Mouse (Mus musculus) heart, embryonic 16.5 days (tissue): ENCODE measurements around the gene Derl3. TPM values are rescaled to one million over a fixed set of nuclear protein-coding genes. Genes with fewer than 3 reads are reported as not detected.

Source experiments
- ATAC-seq: fragments of 200-750 bp; cut with Nextera tagmentation; replicated peaks from 2 replicates; pipeline ENCODE4 v1.8.0; 2017; ENCODE audit warnings: moderate number of reproducible peaks; ENCODE audit not compliant: insufficient read depth, low FRiP score; ENCODE audit errors: extremely low read depth
- H3K27ac ChIP-seq: fragments of 300-500 bp; sonication (generic); 2 replicates; pipeline ENCODE4 v1.5.1; 2014; ENCODE audit warnings: mild to moderate bottlenecking, low read length, control low read depth, moderate library complexity
- H3K27me3 ChIP-seq: fragments of 300-500 bp; sonication (generic); 2 replicates; pipeline ENCODE4 v1.6.1; 2014; ENCODE audit warnings: low read length, mixed read lengths; ENCODE audit not compliant: control insufficient read depth, insufficient read depth
- H3K36me3 ChIP-seq: fragments of 300-500 bp; sonication (generic); 2 replicates; pipeline ENCODE4 v1.6.1; 2014; ENCODE audit not compliant: control insufficient read depth, insufficient read depth
- H3K4me1 ChIP-seq: fragments of 300-500 bp; sonication (generic); 2 replicates; pipeline ENCODE4 v1.6.1; 2014; ENCODE audit warnings: low read length, mixed read lengths; ENCODE audit not compliant: control insufficient read depth, insufficient read depth
- H3K4me2 ChIP-seq: fragments of 300-500 bp; sonication (generic); 2 replicates; pipeline ENCODE4 v1.6.1; 2014; ENCODE audit warnings: low read depth, mild to moderate bottlenecking, control low read depth, low read length
- H3K4me3 ChIP-seq: fragments of 300-500 bp; sonication (generic); 2 replicates; pipeline ENCODE4 v1.5.1; 2014; ENCODE audit warnings: mild to moderate bottlenecking, control low read depth, low read length
- H3K9ac ChIP-seq: fragments of 300-500 bp; sonication (generic); 2 replicates; pipeline ENCODE4 v1.6.1; 2014; ENCODE audit warnings: low read length, control low read depth
- H3K9me3 ChIP-seq: fragments of 300-500 bp; sonication (generic); replicated peaks from 2 replicates; pipeline ENCODE4 v1.6.1; 2016; ENCODE audit warnings: low read length; ENCODE audit not compliant: control insufficient read depth
- WGBS: fragments of 180-500 bp; shearing (Covaris S2); extraction: QIAGEN DNeasy Blood & Tissue Kit; methylation state at CpG from one replicate; pipeline ENCODE4 v1.1.7; 2014; 5-methylcytosine and 5-hydroxymethylcytosine counted together
- polyA plus RNA-seq: library from polyadenylated mRNA; unstranded; fragments of >200 nt; fragmentation: Nextera tagmentation; extraction: Ambion mirVana; gene quantifications from 2 replicates; pipeline ENCODE4 v1.2.1, GENCODE M21; 2015

Derl3 gene
- polyA plus RNA-seq, 1 experiment from 2014 or later: 1.2 TPM

DNA sequence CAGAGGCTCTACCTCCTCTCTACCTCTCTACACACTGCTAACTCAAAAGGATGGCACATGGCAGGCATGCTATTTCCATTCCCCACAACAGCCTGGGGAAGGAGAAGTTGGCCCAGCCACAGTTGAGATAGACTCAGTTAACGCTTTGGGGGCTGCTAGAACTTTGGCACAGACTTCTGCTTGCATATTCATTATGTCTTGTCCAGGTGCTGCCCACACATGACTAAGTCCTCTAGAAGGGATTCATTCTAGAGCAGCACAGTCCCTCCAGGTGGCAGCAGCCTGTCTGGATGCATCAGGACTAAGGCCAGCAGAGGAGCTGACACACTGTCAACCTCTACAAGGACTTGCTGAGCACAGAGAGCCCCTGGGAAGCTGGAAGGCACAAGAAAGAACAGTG lies 3.0 kb downstream of the Derl3 start:
- H3K4me3 ChIP-seq: no peak overlapping the region
- H3K27ac ChIP-seq: no peak overlapping the region
- peaks cover 24% of the 10 kb centered on the region for H3K36me3 ChIP-seq
- H3K4me1 ChIP-seq: peaks cover 27% of the 10 kb centered on the region
- 91% methylated on average over 1 of the region's 1 CpGs for WGBS
- ATAC-seq: no peak
- H3K9me3 ChIP-seq: no peaks in the 10 kb centered on the region
- no peaks in the 10 kb centered on the region for H3K27me3 ChIP-seq
- no peak overlapping the region for H3K4me2 ChIP-seq
- no peak overlapping the region for H3K9ac ChIP-seq

DNA sequence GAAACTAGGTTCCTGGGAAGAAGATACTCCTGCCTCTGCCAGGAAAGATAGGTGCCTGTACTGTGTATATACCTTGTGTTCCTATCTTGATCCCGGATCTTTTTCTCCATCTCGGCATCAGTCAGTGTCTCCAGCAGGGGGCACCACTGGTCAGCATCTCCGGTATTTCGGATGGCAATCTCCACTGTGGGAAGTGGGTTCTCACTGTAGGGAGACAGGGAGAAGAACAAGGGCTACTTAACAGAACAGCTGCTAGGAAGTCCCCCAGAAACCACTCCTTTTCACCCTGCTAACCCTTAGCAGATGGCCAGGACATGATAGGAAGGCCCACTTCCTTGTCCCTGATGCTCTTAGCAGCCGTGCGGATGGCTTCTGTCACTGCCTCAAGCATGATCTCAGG lies 4.2 kb downstream of the Derl3 start:
- no peak for ATAC-seq
- Histone ChIP-seq H3K27ac (no peak overlapping the region), H3K4me2 (no peak overlapping the region), H3K9me3 (no peaks in the 10 kb centered on the region), H3K9ac (no peak overlapping the region), H3K36me3 (peaks cover 34% of the 10 kb centered on the region), H3K27me3 (no peaks in the 10 kb centered on the region), H3K4me1 (peaks cover 27% of the 10 kb centered on the region), H3K4me3 (no peak overlapping the region)
- 45% methylated on average over 6 of the region's 6 CpGs for WGBS

DNA sequence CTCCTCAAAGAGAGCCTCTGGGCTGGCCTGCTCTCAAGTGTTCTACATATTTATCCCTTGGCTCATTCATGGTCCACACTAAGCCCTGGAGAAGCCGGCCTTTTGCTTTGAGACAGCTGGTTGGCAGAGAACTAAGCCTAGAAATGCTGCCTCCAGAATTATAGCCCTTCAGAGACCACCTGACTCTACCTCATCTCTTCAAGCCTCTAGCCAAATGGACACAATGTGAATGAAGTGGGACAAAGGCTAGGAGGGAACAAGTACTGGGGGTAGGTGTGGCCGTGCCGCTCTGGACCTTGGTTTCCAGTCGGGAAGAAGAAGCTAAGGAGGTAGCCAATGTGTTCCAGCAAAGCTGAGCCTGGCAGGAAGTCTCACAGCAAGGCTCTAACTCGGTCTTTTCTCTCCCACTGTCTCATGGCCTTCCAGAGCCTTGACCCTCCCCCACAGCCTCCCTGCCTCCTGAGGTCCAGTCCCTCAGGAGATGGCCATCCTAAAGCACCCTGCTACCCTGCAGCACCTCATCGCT lies 4.9 kb downstream of the Derl3 start:
- H3K36me3 ChIP-seq: peaks cover 42% of the 10 kb centered on the region
- H3K4me2 ChIP-seq: no peak overlapping the region
- 77% methylated on average over 6 of the region's 6 CpGs for WGBS
- H3K4me1 ChIP-seq: peaks cover 24% of the 10 kb centered on the region
- peak overlapping the region; percentile 91 for H3K27ac ChIP-seq
- no peak overlapping the region for H3K4me3 ChIP-seq
- ATAC-seq: no peak
- H3K27me3 ChIP-seq: no peaks in the 10 kb centered on the region
- no peak overlapping the region for H3K9ac ChIP-seq
- no peaks in the 10 kb centered on the region for H3K9me3 ChIP-seq

DNA sequence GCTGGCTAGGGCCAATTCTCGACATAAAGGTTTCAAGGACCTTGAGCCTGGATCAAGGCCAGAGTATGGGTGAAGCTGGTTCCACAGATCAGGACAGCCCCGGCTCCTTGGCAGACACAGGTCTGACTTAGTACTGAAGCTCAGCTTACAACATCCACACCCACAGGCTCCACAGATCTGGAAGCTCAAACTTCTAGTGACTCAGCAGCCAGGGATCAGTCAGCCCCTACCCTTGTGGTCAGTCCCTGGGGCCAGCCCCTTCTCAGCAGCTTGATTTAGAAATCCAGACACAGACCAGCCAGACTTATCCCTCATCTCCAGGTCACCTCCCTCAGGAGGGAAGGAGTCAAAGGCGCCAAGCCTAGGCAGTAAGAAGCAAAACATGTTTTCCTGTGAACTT lies 5.6 kb downstream of the Derl3 start:
- Histone ChIP-seq H3K36me3 (peaks cover 49% of the 10 kb centered on the region), H3K27ac (peak overlapping the region; percentile 91), H3K4me1 (peaks cover 24% of the 10 kb centered on the region), H3K9me3 (no peaks in the 10 kb centered on the region), H3K9ac (peak overlapping the region; percentile 51), H3K4me3 (no peak overlapping the region), H3K4me2 (peak overlapping the region; percentile 33), H3K27me3 (no peaks in the 10 kb centered on the region)
- 19% methylated on average over 3 of the region's 3 CpGs for WGBS
- ATAC-seq: peak; percentile 55

DNA sequence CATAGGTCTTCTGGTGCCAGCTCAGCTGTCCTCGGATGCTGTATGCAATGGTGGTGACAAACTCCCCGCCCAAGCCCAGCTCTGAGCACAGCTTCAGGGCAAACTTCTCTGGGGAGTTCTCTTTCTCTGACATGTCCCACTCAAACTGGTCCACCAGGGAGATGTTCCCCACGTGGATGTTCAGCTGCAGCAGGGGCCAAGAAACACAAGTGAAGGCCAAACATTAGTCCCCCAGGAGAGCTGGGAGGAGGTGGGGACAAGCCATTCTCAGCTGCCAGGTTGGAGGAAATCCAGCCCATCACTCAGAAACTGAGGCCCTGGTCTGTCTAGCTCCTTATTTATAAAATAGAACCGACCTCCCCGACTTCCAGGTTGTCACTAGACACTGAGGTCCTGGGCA lies 11.2 kb downstream of the Derl3 start:
- peaks cover 8% of the 10 kb centered on the region for H3K4me1 ChIP-seq
- no peak overlapping the region for H3K9ac ChIP-seq
- no peaks in the 10 kb centered on the region for H3K9me3 ChIP-seq
- no peak overlapping the region for H3K27ac ChIP-seq
- no peak for ATAC-seq
- no peak overlapping the region for H3K4me3 ChIP-seq
- H3K4me2 ChIP-seq: no peak overlapping the region
- no peaks in the 10 kb centered on the region for H3K27me3 ChIP-seq
- peaks cover 68% of the 10 kb centered on the region for H3K36me3 ChIP-seq
- 81% methylated on average over 5 of the region's 5 CpGs for WGBS

DNA sequence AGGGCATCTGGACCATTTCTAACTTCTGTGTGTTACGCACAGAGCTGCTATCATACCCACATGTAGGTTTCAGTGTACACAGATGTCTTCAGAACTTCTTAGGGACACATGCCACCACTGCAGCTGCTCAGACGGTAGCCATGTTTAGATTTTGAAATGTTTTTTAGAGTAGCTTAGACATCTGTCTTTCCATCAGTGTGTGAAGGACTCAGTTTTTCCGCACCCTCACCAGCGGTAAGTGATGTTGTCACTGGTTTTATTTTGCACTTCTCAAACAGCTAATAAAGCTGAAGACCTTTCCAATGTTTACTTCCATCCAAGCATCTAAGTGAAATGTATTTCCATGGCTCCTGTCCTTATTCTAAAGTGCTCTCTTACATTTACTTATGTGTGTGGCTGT lies 13.7 kb downstream of the Derl3 start:
- H3K27me3 ChIP-seq: no peaks in the 10 kb centered on the region
- no peaks in the 10 kb centered on the region for H3K9me3 ChIP-seq
- H3K9ac ChIP-seq: no peak overlapping the region
- no peak for ATAC-seq
- H3K4me3 ChIP-seq: no peak overlapping the region
- WGBS: 94% methylated on average over 4 of the region's 4 CpGs
- H3K4me1 ChIP-seq: no peaks in the 10 kb centered on the region
- peaks cover 76% of the 10 kb centered on the region for H3K36me3 ChIP-seq
- H3K27ac ChIP-seq: no peak overlapping the region
- H3K4me2 ChIP-seq: no peak overlapping the region

DNA sequence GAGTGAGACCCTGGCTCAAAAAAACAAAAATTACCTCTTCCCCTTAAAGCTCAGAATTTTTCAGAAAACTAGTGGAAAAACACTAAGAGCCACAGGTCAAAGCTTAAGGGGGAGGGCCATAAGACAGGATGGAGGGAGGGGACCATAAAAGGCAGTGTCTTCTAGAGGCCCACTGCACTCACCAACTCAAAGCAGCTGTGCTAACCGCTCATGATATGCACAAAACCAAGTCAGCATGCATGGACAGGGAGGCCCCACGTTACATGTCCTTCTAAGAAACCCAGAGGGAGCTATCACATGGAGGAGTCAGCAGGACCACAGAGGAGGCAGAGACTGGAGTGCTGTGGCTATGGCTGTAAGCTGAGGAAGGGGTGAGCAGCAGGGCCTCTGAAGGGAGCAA lies 17.5 kb downstream of the Derl3 start:
- H3K4me3 ChIP-seq: no peak overlapping the region
- H3K36me3 ChIP-seq: peaks cover 53% of the 10 kb centered on the region
- 80% methylated on average over 2 of the region's 2 CpGs for WGBS
- no peaks in the 10 kb centered on the region for H3K9me3 ChIP-seq
- no peak overlapping the region for H3K4me2 ChIP-seq
- no peak for ATAC-seq
- H3K27ac ChIP-seq: no peak overlapping the region
- H3K4me1 ChIP-seq: peaks cover 5% of the 10 kb centered on the region; the same call in 1 of the 2 replicates
- H3K27me3 ChIP-seq: no peaks in the 10 kb centered on the region
- no peak overlapping the region for H3K9ac ChIP-seq

DNA sequence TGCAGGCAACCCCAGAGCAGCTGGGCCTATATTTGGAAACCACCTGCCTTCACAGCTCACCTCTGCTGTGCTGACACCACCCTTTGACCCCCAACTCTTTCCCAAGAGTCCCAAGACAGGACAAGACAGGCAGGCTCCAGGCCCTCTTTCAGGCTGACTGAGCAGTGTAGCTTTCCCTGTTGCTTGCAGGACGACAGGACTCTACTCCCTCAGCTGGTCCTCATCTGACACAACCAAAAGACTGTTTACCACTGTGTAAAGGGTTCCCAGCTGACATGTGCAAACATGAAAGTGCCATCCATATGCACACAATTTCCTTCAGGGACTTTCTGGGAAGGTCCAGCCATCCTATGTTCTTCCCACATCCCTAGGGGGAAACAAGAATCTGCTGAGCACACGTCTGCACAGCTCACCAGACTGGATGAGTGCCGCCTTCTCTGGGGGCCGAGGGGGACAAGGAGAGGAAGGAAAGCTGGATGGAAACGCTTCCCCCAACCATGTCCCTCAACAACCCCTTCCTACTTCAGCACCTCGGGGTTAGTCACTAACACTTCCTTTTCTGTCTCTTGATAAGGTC lies 19.9 kb downstream of the Derl3 start:
- H3K27ac ChIP-seq: no peak overlapping the region; the same call in 1 of the 2 replicates
- peaks cover 38% of the 10 kb centered on the region for H3K36me3 ChIP-seq
- 38% methylated on average over 6 of the region's 6 CpGs for WGBS
- H3K4me1 ChIP-seq: peaks cover 5% of the 10 kb centered on the region; the same call in 1 of the 2 replicates
- no peak overlapping the region for H3K4me2 ChIP-seq
- H3K4me3 ChIP-seq: no peak overlapping the region
- no peak; the same call in 1 of the 2 replicates for ATAC-seq
- H3K27me3 ChIP-seq: no peaks in the 10 kb centered on the region
- no peaks in the 10 kb centered on the region for H3K9me3 ChIP-seq
- no peak overlapping the region for H3K9ac ChIP-seq

DNA sequence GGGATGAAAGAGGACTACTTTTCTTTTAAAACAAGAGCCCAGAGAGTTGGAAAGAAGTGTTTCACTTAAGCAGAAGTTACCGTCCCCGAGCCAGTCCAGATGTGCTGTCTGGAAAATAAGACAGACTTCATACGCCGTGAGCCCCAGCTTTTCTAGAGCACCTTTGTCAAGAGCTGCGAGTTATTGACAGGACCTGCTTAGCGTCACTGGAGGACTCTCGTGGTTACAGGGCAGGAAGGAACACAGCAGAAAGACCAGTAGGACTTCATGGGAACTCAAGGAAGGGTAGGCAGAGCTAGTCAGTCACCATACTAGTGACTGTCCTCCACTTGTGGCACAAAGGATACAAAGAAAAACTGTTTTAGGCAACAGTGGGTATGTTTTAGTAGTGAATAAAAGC lies 22.3 kb downstream of the Derl3 start:
- ATAC-seq: no peak
- WGBS: 43% methylated on average over 7 of the region's 7 CpGs

More for the DNA sequence above, 22.3 kb downstream of the Derl3 start:
- Histone ChIP-seq H3K4me2 (no peak overlapping the region), H3K9me3 (no peaks in the 10 kb centered on the region), H3K27ac (no peak overlapping the region), H3K4me1 (peaks cover 14% of the 10 kb centered on the region), H3K4me3 (no peak overlapping the region), H3K27me3 (no peaks in the 10 kb centered on the region), H3K36me3 (peaks cover 23% of the 10 kb centered on the region), H3K9ac (no peak overlapping the region)
